Mouse (Mus musculus): ENCODE results near the gene Olfr164. TPM values are rescaled to one million over a fixed set of nuclear protein-coding genes. Genes with fewer than 3 reads are reported as not detected.

Olfr164 gene
- polyA plus RNA-seq (2015; fragmentation: Nextera tagmentation; extraction: Ambion mirVana): not detected in 2 replicates

DNA sequence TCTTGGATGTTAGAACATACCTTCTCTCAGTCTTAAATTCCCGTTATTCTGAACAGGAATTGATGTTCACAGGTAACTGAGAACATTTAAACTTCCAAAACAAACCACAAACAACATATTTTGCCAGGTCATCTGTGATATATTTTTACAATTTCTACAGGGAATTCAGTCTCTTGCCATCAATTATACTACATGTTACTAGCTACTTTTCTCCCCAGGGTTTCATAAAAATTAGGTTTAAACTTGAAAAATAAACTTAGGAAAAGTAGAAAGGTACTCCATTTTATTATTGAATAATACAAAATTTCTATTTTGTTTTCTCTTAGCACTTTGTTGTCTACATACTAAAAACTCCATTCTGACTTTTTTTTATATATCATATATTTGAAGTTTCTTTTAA, at the start of gene Olfr164:
TSS of gene Olfr164 (minus strand) at position 101 of the 400 bp plus-strand sequence.
- Histone ChIP-seq H3K4me2 (replicated peaks) (no peak within 1 kb of the TSS), H3K4me1 (replicated peaks) (no peaks in the 10 kb centered on the region), H3K9me3 (no peaks in the 10 kb centered on the region), H3K36me3 (no peaks in the 10 kb centered on the region), H3K9ac (no peak within 1 kb of the TSS), H3K4me3 (replicated peaks) (no peak within 1 kb of the TSS), H3K27ac (no peak within 1 kb of the TSS), H3K27me3 (replicated peaks) (no peaks in the 10 kb centered on the region)
- no peak for ATAC-seq
- 28% methylated on average over 1 of the region's 1 CpGs for WGBS

DNA sequence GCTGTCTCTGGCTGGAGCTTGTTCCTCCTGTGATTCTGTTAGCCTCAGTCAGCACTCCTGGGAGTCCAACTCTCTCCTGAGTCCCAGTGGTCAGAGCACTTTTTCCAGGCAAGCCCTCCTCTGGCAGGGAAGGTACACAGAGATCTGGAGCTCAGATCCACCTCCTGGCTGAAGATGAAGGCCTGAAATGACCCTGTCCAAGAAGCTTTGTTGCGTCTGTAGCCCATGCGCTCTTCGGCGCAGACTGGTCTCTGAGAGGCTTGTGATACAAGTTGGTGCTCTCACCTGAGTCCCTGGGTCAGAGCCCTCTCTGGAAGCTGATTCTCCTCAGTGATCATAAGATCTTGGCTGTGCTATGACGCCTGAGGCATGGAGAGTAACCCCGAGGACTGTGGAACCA, 35.2 kb upstream of the Olfr164 start:
- Histone ChIP-seq H3K27me3 (replicated peaks) (no peaks in the 10 kb centered on the region), H3K9ac (no peak overlapping the region), H3K4me1 (replicated peaks) (no peaks in the 10 kb centered on the region), H3K4me3 (replicated peaks) (no peak overlapping the region), H3K4me2 (replicated peaks) (no peak overlapping the region), H3K27ac (no peak overlapping the region), H3K9me3 (no peaks in the 10 kb centered on the region), H3K36me3 (no peaks in the 10 kb centered on the region)
- no peak for ATAC-seq
- WGBS: 91% methylated on average over 6 of the region's 6 CpGs

DNA sequence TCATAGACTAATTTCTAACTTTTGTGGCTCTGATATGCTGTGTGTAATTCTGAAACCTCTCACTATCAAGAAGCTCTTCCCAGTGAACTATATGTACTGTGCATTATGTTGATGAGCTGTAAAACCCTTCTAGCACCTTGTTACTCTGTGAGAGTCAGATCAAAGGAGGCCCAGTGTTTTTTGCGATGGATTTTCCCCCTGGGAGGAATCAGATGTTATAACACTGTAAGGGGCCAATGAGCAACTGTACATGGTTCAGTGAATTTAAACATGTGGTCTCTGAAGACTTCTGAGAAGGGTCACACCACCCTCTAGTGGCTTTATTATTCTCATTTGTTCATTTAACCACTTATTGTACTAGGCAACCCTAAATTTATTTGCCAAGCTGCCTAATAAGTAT, 50.6 kb downstream of the Olfr164 start:
- WGBS: 27% methylated on average over 1 of the region's 1 CpGs
- H3K9me3 ChIP-seq: no peaks in the 10 kb centered on the region
- no peak for ATAC-seq
- no peak overlapping the region for H3K9ac ChIP-seq
- no peak overlapping the region for H3K27ac ChIP-seq
- H3K4me2 ChIP-seq (replicated peaks): no peak overlapping the region
- no peaks in the 10 kb centered on the region for H3K36me3 ChIP-seq
- H3K4me3 ChIP-seq (replicated peaks): no peak overlapping the region
- no peaks in the 10 kb centered on the region for H3K4me1 ChIP-seq (replicated peaks)
- no peaks in the 10 kb centered on the region for H3K27me3 ChIP-seq (replicated peaks)

DNA sequence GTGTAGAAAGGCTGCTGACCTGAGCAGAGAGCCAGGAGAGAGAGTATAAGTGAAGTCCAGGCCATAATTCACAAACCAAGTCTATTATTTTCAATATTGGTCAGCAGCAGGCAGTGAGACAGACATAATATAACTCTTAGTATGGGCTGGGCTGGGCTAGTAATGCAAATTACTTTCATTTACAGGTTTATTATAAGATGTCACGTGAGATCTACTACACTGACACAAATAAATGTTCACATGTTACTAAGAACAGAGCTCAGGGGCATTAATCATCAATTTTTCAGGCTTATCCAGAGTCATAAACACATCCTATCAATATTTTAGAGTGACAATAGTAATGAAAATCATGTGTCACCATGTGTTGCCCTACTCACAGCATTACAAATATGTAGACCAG, 53.1 kb downstream of the Olfr164 start:
- Histone ChIP-seq H3K4me1 (replicated peaks) (no peaks in the 10 kb centered on the region), H3K36me3 (no peaks in the 10 kb centered on the region), H3K4me2 (replicated peaks) (no peak overlapping the region), H3K27ac (no peak overlapping the region), H3K27me3 (replicated peaks) (no peaks in the 10 kb centered on the region), H3K9me3 (no peaks in the 10 kb centered on the region), H3K9ac (no peak overlapping the region), H3K4me3 (replicated peaks) (no peak overlapping the region)
- no peak for ATAC-seq
- 59% methylated on average over 1 of the region's 1 CpGs for WGBS

DNA sequence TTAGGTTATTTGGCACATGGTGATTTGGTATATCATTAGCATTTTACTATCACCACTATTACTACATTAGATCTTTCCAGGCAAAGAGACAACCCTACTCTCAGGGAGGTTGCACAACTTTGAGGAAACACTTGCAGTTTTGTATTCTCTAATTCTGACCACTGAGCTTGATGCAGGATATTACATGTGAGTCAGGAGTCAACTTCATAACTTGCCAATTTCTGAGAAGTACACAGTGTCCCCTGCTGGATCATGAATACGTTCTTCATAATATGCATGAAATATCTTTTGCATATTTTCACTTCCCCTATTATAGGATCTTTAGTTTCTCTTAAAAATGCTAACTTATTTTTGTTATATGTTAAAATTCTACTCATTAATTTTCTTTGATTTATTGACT, 68.0 kb downstream of the Olfr164 start:
- H3K4me1 ChIP-seq (replicated peaks): no peaks in the 10 kb centered on the region
- H3K4me2 ChIP-seq (replicated peaks): no peak overlapping the region
- WGBS: 89% methylated on average over 1 of the region's 1 CpGs
- no peak for ATAC-seq
- H3K36me3 ChIP-seq: no peaks in the 10 kb centered on the region
- H3K27me3 ChIP-seq (replicated peaks): no peaks in the 10 kb centered on the region
- H3K27ac ChIP-seq: no peak overlapping the region
- H3K9me3 ChIP-seq: no peaks in the 10 kb centered on the region
- H3K4me3 ChIP-seq (replicated peaks): no peak overlapping the region
- H3K9ac ChIP-seq: no peak overlapping the region

DNA sequence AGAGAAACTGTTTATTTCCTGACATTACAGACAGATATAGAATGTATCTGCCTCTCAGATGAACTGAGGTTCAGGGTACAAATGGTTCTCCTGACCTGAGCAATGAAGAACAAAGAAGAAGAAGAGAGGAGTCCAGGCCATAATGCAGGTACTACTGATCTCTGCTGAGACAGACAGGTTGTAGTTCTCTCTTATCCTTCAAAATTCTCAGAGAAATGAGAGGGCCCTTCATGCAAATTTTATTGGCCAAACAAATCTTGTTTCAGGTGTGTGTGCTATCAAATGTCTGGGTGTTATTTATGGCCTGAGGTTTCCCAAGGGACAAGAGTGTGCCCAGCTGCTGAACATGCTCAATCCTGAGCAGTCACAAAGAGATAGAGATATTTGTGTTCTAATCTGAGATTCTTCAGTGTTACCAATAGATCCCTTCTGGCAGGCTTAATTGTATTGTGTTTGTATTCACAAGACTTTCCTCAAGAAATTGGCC, 72.3 kb downstream of the Olfr164 start:
- ATAC-seq: no peak
- no peak overlapping the region for H3K9ac ChIP-seq
- H3K9me3 ChIP-seq: no peaks in the 10 kb centered on the region
- H3K36me3 ChIP-seq: no peaks in the 10 kb centered on the region
- no peak overlapping the region for H3K4me3 ChIP-seq (replicated peaks)
- H3K27me3 ChIP-seq (replicated peaks): no peaks in the 10 kb centered on the region
- H3K4me2 ChIP-seq (replicated peaks): no peak overlapping the region
- H3K27ac ChIP-seq: no peak overlapping the region
- no peaks in the 10 kb centered on the region for H3K4me1 ChIP-seq (replicated peaks)

DNA sequence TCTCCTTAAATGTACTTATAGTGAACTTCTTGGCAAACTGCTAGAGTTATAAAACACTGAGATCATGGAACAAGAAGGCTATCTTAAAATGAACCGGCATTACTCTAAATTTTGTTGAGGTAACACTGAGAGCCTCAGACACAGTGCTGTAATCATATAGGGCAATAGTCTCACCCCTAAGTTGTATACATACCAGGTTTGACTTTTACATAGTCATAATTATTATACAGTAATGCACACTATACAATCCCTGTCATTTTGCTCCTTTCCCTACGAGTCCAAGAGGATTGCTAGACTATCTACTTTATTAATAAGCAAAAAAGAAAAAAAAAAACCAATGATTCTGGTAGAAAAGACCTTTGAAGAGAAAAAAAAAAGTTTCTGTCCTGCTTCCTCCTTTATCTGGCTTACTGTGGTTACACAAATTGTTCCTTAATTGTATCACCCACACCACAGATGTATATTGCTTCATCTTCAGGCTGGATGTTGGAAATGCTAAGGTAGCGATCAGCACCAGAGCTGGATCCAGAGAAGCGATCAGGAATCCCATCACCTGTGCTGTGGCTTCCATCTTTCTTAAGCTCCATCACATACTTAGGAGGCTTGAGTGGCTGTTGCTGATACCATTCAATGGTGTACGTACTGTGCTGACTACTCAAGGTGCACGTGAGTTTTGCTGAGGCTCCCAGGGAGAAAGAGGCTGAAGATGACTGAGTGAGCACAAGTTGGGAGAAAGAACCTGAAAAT, 72.9 kb downstream of the Olfr164 start:
- Histone ChIP-seq H3K4me1 (replicated peaks) (no peaks in the 10 kb centered on the region), H3K27me3 (replicated peaks) (no peaks in the 10 kb centered on the region), H3K4me2 (replicated peaks) (no peak overlapping the region), H3K9ac (no peak overlapping the region), H3K36me3 (no peaks in the 10 kb centered on the region), H3K4me3 (replicated peaks) (no peak overlapping the region), H3K9me3 (no peaks in the 10 kb centered on the region), H3K27ac (no peak overlapping the region)
- no peak for ATAC-seq
- WGBS: 85% methylated on average over 6 of the region's 6 CpGs

DNA sequence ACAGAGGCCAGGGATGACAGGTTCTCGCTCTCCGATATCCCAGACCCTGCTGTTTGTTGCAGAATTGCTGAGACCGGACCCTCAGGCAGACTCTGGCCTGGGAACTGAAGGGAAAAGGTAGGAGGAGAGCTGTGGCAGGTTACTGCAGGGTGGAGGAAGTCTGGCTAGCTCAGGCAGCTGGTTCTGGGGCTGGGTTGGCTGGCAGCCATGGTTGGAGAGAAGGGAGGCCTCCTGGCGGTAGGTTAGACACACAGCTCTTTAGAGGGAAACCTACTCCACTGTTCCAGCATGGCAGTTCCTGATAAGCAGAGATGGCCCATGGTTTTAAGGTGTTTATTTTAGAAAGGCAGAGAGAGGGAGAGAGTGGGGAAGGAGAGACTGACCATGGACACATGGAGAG, 77.1 kb downstream of the Olfr164 start:
- H3K27me3 ChIP-seq (replicated peaks): no peaks in the 10 kb centered on the region
- WGBS: 90% methylated on average over 4 of the region's 4 CpGs
- H3K27ac ChIP-seq: no peak overlapping the region
- no peaks in the 10 kb centered on the region for H3K9me3 ChIP-seq
- no peak overlapping the region for H3K4me3 ChIP-seq (replicated peaks)
- H3K9ac ChIP-seq: no peak overlapping the region
- no peaks in the 10 kb centered on the region for H3K36me3 ChIP-seq
- no peak for ATAC-seq
- H3K4me1 ChIP-seq (replicated peaks): no peaks in the 10 kb centered on the region
- H3K4me2 ChIP-seq (replicated peaks): no peak overlapping the region

Other genes starting within 250 kb of the Olfr164 start
- not detected in 2 replicates for gene Olfr165, start 109.1 kb upstream of the Olfr164 start, polyA plus RNA-seq (2015; fragmentation: Nextera tagmentation; extraction: Ambion mirVana)
- gene Olfr166, start 169.6 kb upstream of the Olfr164 start, polyA plus RNA-seq (2015; fragmentation: Nextera tagmentation; extraction: Ambion mirVana): not detected in 2 replicates
- not detected in 2 replicates for gene Olfr167, start 208.2 kb upstream of the Olfr164 start, polyA plus RNA-seq (2015; fragmentation: Nextera tagmentation; extraction: Ambion mirVana)
- not detected in 2 replicates for gene Olfr168, start 221.5 kb upstream of the Olfr164 start, polyA plus RNA-seq (2015; fragmentation: Nextera tagmentation; extraction: Ambion mirVana)